Mouse (Mus musculus): ENCODE data around the gene Cgref1.

DNA sequence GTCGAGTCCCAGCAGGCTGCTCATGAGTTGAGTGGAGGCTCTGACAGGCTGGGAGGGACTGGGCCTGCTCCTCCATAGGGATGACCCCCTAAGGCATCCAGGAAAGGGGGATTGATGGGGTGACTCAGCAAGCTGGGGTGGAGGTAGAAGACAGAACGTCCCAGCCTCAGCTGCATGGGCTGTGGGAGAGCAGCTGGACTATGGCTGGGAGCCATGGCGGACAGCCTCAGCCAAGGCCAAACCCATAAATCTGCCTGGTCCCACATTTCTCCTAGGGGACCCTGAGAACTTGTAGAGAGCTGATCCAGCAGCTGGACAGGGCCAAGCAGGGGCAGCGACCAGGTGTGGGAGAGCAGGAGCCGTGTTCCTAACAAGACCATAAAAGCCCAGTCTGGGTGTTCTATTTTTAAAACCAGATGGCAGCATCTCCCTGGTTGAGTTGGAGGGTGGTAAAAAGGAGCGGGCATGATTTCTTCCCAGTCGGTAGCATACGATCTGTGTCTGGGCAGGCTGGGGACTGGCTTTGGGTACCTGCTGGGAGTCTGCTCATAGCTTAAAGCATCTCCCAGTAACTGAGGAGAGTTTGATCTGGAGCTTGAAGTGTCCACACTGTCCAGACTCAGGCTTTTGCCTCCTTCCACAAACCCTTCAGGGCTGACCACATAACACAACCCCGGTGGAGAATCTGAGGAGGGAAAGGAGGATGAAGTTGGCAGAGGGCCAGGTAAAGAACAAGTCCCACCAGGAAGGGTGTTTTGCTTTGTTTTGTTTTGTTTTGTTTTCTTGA is 29.7 kb upstream of the Cgref1 start:
- TF ChIP-seq POLR2A (IDR thresholded peaks at IDR 0.05; ENCODE audit: control insufficient read depth, low read depth, low read length): no peak
- no peak for TF ChIP-seq CTCF (IDR thresholded peaks at IDR 0.05; ENCODE audit: control insufficient read depth, insufficient read depth, insufficient replicate concordance, low read depth, low read length)

All from testis, adult 2 months (tissue).